Mouse (Mus musculus): Measurements from ENCODE around the gene Eci1.
"Not testable (repeated sequence)": the region's sequence is repeated elsewhere in the genome, so short reads cannot be mapped to it uniquely, and the experiment has no call there.

The Eci1 gene

DNA sequence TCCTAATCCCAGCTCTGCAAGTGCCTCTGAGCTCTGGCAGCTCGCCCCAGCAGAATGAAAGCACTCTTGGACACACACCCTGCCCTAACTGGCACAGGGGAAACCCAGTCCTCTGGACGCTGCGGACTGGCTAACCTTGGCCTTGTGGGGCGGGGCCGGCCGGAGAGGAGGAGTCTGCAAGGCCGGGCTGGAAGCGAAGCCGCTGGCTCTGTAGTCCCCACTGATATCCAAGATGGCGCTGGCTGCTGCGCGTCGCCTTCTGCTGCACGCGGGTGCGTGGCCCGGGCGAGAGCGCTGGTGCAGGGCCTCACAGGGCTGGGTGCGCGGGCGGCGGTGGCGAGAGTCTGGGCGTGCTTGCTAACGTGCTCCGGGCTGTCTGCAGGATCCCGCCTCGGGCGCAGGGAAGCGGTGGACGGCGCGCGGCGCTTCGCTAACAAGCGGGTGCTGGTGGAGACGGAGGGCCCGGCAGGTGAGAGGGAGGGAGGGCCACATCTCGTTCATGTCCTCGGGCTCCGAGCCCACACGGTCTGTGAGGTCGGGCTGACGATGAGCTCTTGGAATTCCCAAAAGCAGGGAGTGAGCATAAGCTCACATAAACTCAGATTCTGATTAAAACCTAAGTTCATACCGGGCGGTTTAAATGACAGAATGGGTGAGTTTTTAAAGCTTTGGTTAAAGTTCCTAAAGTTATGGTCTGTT is at the start of gene Eci1:
Gene Eci1, plus strand, starts transcription at position 171 of the 699 bp plus-strand sequence.
- peak; percentile 94 for DNase-seq (ENCODE audit: low spot score)

- DNase-seq (ENCODE audit: low spot score), result no peak
These were observed 47.9 kb upstream of the Eci1 start for GRCm38 (mm10) chr17:24378496-24378895.

- no peak for DNase-seq (ENCODE audit: low spot score)
These were observed 42.7 kb upstream of the Eci1 start for GRCm38 (mm10) chr17:24383789-24384188.

DNA sequence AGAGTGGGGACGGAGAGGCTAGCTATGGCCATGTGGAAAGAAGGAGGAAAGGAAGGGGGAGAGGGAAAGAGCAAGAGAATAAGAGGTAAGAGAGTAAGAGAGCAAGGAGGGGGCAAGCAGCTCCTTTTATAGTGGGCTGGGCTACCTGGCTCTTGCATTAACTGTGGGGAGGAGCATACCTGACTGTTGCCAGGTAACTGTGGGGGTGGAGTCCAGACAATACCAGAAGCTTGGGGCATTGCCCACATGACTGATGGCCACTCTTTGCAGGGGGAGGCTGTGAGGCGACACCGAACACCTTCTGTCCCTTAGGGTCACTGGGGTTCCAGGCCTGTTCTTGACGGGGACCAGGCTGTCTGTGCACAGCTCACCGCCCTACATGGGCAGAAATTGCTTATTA is 37.7 kb upstream of the Eci1 start:
- DNase-seq (ENCODE audit: low spot score), result no peak

DNA sequence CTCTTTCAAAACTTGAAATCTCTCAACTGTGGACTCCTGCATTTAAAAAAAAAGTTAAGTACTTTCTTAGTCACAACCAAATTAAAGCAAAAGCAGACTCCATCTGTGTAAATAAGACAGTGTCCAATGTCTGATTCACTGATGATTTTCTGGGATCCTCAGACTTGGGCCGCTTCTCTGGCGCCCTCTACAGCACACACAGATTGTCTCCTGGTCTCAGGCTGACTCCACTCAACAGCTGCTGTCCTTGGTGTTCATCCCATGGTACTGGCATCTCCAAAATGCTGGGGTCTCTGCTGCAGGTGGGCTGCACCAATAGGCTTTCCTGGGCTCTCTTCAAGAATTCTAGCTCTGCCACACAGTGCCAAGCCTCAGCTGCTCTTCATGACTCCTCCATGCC is 36.6 kb upstream of the Eci1 start:
- DNase-seq (ENCODE audit: low spot score), result no peak

DNA sequence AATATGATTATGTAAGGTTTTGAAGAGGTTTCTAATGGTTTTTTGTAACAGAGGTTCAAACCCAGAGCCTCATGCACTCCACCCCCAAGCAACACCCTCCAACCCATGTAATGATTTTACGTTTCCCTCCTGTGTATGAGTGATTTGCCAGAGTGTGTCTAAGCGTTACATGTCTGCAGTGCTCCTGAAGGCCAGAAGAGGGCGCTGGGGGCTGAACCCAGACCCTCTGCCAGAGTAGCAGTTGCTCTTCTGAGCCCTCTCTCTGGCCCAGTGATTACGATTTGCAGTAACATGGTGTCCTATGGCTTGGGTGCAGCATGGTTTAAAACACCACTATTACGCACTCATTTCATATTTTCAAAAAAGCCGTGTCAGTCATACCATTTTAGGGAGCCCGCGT is 35.3 kb upstream of the Eci1 start:
- no peak for DNase-seq (ENCODE audit: low spot score)

GRCm38 (mm10) chr17:24393527-24393926 is 32.9 kb upstream of the Eci1 start:
- no peak for DNase-seq (ENCODE audit: low spot score)

- no peak for DNase-seq (ENCODE audit: low spot score)
These were observed 32.0 kb upstream of the Eci1 start for GRCm38 (mm10) chr17:24394456-24394855.

GRCm38 (mm10) chr17:24402371-24402770 is 24.1 kb upstream of the Eci1 start:
- no peak for DNase-seq (ENCODE audit: low spot score)

DNA sequence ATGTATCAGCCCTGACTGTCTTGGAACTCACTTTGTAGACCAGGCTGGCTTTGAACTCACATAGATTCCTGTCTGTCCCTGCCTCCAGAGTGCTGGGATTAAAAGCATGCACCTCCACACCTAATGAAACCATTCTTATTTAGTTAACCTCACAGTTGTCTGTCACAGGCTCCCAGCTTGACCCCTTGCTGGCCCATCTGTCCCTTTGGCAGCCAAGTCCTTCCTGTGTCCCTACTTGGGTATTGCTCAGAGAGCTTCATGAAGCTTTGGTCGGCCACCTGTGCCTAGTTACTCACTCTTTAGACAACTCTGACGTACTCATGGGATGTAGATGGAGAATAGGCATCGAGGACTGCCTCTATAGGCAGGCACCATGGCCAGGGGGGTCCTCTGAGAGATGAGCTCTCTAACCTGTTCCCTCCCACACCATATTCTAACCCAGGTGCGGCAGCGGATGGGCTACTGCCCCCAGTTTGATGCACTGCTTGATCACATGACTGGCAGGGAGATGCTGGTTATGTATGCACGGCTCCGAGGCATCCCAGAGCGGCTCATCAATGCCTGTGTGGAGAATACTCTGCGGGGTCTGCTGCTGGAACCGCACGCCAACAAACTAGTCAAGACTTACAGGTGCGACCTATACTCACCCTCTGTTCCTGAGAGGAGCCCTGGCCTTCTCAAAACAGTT is 19.2 kb upstream of the Eci1 start:
- no peak for DNase-seq (ENCODE audit: low spot score)

DNA sequence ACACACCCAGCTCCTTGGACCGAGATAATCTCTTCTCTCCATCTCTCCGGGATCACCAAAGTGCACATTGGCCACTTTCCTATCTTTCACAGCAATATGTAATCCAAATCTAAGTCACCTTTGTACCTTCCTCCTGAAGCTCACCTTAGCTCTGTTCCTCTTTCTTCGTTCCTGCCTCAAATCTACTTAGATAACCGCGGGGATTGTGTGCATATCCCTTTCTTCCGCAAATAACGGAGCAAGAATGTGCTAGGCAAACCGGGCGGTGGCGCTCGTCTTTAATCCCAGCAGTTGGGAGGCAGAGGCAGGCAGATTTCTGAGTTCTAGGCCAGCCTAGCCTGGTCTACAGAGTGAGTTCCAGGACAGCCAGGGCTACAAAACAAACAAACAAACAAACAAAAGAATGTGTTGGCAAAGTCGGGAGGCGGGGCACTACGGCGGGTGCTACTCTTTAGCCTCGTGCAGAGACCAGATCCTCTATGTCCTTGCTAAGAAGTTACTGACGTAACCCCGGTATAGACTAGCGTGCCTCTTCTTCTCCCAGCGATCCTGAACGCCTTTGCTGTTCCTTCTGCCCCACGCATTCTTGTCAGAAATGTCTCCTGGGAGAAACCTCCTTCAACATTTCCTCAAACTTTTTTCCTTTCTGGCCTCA is 12.8 kb upstream of the Eci1 start:
- DNase-seq (ENCODE audit: low spot score), result peak; percentile 73

DNA sequence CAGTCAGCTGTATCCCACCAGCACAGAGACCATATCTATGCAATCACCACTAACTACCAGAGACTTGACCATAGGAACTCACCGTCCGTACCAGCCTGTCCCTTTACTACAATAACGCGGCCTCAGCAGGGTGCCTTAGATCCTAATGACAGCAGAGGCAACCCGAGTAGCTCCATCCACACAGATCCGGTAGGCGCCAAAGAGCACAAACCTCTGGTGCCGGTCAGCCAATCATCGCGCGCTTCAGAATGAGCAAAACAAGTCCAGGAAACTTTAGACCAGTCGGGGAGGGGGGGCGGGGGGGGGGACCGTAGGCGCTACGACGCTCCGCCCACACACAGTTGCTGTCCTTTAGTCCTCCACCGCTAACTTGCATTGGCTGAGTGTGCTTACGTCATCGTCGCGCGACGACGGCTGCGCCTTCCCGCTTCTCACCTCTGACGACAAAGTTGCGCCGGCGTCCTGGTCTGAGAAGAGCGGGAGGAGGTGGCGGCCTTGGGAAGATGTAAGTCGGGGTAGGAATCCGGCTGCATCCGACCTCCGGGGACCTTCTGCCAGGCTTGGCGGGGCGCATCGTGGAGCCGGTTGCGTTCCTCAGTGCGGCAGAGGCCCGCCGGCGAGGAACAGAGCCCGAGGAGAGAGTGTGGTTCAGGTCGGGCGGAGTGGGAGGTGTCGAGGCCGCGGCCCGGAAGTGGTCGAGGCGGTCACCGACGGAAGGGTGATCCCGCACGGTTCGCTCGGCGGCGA is 12.0 kb upstream of the Eci1 start, which contains the start of gene Rnps1:
Gene Rnps1, plus strand, starts transcription at position 336 of the 747 bp plus-strand sequence.
- peak; percentile 100 for DNase-seq (ENCODE audit: low spot score)

- no peak for DNase-seq (ENCODE audit: low spot score)
These were observed 11.4 kb upstream of the Eci1 start for GRCm38 (mm10) chr17:24415011-24415410.

DNA sequence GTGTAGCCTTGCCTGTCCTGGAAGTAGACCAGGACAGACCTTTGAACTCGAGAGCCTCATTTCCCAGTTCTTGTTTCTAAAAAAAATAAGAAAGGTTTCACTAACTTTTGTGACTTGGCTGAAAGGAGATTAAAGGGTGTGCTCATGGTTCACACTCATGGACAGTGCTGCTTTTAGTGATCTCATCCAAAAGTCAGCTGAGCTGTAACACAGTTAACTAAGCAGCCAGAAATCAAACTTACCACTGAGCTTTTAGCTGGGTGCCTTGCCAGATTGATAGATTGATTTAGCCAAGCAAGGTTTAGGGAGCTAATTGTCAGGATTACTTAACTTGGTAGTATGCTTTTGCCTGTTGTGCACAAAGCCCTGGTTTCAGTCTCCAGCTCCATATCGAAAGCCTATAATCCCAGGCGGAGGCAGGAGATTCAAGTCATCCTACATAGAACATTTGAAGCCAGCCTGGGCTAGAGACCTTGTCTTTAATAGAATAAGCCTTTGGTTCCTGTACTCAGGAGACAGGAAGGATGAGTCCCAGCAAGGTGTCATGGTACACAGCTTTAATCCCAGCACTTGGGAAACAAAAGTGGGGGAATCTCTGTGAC is 10.3 kb upstream of the Eci1 start:
- no peak for DNase-seq (ENCODE audit: low spot score)

DNA sequence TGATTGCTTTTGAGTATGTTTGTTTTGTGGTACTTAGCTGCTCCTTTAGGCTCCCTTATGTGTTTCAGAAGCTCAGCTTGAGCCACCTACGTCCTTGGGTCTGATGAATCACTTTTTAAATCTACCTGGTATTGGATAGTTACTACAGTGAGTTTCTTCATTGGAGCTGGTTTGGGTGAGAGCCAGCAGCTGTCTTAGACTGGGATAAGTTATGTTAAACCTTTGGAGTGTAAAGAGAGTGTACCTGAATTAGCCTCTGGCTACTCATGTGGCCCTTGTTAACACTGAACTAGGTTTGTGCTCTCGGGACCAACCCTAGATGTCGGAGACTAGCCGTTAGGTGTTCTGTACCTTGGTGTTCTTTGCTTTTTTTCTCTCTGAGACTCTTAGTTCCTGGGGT is 3.3 kb upstream of the Eci1 start:
- DNase-seq (ENCODE audit: low spot score), result no peak

DNA sequence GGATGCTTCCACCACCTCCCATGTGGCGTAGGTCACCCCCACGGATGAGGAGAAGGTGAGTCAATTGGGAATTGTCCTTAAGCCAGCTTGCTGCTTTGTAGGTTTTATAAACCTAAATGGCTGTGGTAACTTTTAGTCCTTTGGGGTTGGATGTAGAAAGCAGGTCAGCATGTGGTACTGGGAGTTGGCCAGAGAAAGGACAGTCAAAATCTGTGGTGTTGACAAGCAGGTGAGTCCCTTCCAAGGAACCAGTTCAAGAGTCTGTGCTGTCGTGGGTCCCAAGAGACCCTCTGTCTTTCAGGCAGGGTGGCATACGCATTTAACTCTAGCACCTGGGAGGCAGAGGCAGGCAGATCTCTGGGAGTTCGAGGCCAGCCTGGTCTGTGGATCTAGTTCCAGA is 2.0 kb upstream of the Eci1 start:
- no peak for DNase-seq (ENCODE audit: low spot score)

- DNase-seq (ENCODE audit: low spot score), result not testable (repeated sequence)
These were observed 1.1 kb upstream of the Eci1 start for GRCm38 (mm10) chr17:24425326-24425725.

- DNase-seq (ENCODE audit: low spot score), result no peak
These were observed 536 bp upstream of the Eci1 start for GRCm38 (mm10) chr17:24425905-24426304.

DNA sequence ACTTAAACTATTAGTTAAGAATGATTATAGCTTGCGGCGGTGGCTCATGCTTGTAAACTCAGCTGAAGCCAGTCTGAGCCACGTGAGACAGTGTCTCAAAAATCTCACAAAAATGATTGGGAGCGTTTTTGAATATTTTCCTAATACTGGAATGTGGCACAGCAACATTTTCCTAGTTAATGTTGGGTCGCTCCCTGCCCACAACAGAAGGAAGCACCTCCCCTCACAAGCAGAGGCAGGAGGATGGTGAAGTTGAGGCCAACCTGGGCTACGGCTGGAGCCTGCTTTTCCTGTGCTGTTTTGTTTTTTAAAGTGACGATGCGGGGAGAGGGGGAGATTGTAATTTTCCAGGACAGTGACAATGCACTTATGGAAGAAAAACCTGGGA is 723 bp downstream of the Eci1 start:
- DNase-seq (ENCODE audit: low spot score), result peak; percentile 51

DNA sequence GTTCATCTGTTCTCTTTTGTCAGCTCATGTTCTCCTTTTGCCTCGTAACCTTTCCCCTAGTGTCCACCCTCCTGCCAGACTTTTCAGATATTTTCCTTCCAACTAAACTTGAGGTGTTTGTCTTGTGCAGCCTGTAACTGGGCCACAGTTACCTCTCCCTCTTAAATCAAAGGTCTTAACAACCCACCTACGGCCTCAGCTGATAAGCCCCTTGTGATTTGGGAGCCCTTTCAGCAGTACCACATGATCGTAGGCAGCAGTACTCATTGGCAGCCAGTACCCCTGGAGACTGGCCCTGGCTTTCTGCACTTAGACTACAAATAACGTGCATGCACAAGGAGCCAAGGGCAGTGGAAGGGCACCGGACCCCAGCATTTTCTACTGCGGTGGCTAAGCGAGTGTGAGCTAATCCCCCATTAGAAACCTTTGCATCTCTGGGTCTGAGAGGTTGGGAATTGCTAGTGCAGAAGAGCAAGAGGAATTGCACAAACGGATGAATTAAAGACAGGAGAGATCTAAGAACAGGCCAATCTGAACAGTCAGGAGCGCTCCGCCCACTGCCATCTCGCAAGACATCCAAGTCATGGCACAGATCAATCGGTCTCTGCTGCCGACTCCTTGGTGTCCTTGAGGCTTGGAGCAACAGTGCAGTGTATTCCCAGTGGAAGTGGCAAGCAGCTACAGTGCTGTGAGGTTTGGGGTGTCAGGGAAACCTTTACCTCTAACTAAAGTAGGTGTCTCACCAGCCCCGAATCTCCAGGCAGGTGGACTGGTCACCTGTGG is 3.0 kb downstream of the Eci1 start:
- DNase-seq (ENCODE audit: low spot score), result no peak

GRCm38 (mm10) chr17:24437016-24437415 is 10.6 kb downstream of the Eci1 start:
- DNase-seq (ENCODE audit: low spot score), result no peak

Measured in yolk sac, embryonic 10.5 days (tissue).